Mouse (Mus musculus) G1E (cell line): ENCODE data around the gene Cdh16.

Experiments
- CTCF ChIP-seq: IDR thresholded peaks from 2 replicates; pipeline ENCODE4 v1.5.1; 2012; ENCODE audit warnings: low read depth, low read length, inconsistent platforms, mixed read lengths
- GATA1 ChIP-seq: IDR thresholded peaks from 2 replicates; pipeline ENCODE4 v1.6.1; 2012; ENCODE audit warnings: borderline replicate concordance, low read length, inconsistent platforms, mixed read lengths
- POLR2AphosphoS5 ChIP-seq: IDR thresholded peaks from 2 replicates; pipeline ENCODE4 v1.6.1; 2012; ENCODE audit warnings: low read depth, low read length, inconsistent platforms; ENCODE audit not compliant: insufficient replicate concordance
- TAL1 ChIP-seq: conservative IDR thresholded peaks from 2 replicates; pipeline ENCODE4 v1.6.1; 2012; ENCODE audit warnings: low read depth, low read length, inconsistent platforms, mixed read lengths

- TF ChIP-seq TAL1, result no peak
- no peak for TF ChIP-seq CTCF
- TF ChIP-seq GATA1, result no peak
- no peak for TF ChIP-seq POLR2AphosphoS5
These were observed 6.9 kb upstream of the Cdh16 start, which contains the start of gene Rrad for GRCm38 (mm10) chr8:104630981-104631663.
